18 mouse cellular contexts compared by ENCODE assay signal in the genomic region with DNA sequence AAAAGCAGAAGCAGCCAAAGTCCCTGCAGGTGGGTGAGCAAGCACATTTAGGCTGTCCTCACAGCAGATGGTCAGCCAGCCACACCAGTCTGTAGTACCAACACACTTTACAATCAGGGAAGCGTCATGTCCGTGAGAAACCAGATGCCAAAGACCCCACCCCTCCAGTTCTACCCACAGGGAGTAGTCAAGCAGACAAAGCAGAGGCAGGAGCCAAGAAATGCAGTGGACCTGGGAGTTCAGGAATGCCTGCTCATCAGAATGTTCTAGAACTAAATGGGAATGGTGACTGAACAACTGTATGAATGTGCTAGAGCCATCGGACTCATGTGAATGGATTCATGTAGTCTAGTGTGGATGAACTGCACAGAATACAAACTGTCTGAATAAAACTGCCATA. TPM values are rescaled to one million over a fixed set of nuclear protein-coding genes. Genes with fewer than 3 reads are reported as not detected.
"Had no signal": no experiment of that assay in that cellular context is flagged by ENCODE, and none has a peak within 500 bp of the region (broad histone marks: within the 10 kb centered on the region; RNA-seq: fewer than 3 reads in every experiment).

No protein-coding gene starts in this region.

- H3K27me3 ChIP-seq: lung, embryonic 15.5 days; midbrain, embryonic 13.5 days; midbrain, embryonic 15.5 days; neural tube, embryonic 12.5 days; stomach, embryonic 15.5 days had no signal

- H3K27ac ChIP-seq: lung, embryonic 15.5 days; macrophage; midbrain, embryonic 13.5 days; midbrain, embryonic 15.5 days; neural tube, embryonic 12.5 days; stomach, embryonic 15.5 days; stomach, postnatal 0 days had no signal

- DNase-seq: liver, postnatal 0 days; lung, adult 2 months; lung, postnatal 14 days; lung, postnatal 36 days; right cerebral cortex, postnatal 14 days; thymus, postnatal 25 days had no signal

- ATAC-seq: liver, postnatal 0 days; lung, postnatal 0 days; midbrain, embryonic 13.5 days; midbrain, embryonic 15.5 days had no signal

- H3K4me2 ChIP-seq: lung, embryonic 15.5 days; midbrain, embryonic 11.5 days; midbrain, embryonic 13.5 days; midbrain, embryonic 15.5 days; neural tube, embryonic 12.5 days; stomach, embryonic 15.5 days had no signal

- H3K4me3 ChIP-seq: lung, embryonic 15.5 days; megakaryocyte, embryonic 14.5 days; midbrain, embryonic 13.5 days; midbrain, embryonic 15.5 days; neural tube, embryonic 12.5 days; stomach, embryonic 15.5 days had no signal

- H3K9ac ChIP-seq: liver, postnatal 0 days; lung, embryonic 15.5 days; midbrain, embryonic 13.5 days; midbrain, embryonic 15.5 days; neural tube, embryonic 12.5 days; stomach, embryonic 15.5 days had no signal

- H3K9me3 ChIP-seq: lung, embryonic 15.5 days; megakaryocyte, embryonic 14.5 days; midbrain, embryonic 13.5 days; midbrain, embryonic 15.5 days; neural tube, embryonic 12.5 days; stomach, embryonic 15.5 days had no signal

- H3K36me3 ChIP-seq: lung, embryonic 15.5 days; midbrain, embryonic 13.5 days; midbrain, embryonic 15.5 days; neural tube, embryonic 12.5 days; stomach, embryonic 15.5 days had no signal

- H3K4me1 ChIP-seq: lung, embryonic 15.5 days; midbrain, embryonic 13.5 days; midbrain, embryonic 15.5 days; neural tube, embryonic 12.5 days; stomach, embryonic 15.5 days had no signal

RNA-seq across cellular contexts. Expression of a gene that starts 9.8 kb away (rescaled TPM):
- polyA plus RNA-seq: liver, postnatal 0 days; lung, adult 2 months; lung, embryonic 15.5 days; lung, postnatal 0 days; macrophage; midbrain, embryonic 11.5 days; midbrain, embryonic 13.5 days; midbrain, embryonic 15.5 days; midbrain, postnatal 0 days; neural tube, embryonic 12.5 days; neural tube, embryonic 14.5 days; stomach, embryonic 15.5 days; stomach, postnatal 0 days had no signal

RNA-seq across cellular contexts. Expression of a gene that starts 17.1 kb away (rescaled TPM):
- polyA plus RNA-seq: lung, embryonic 15.5 days; lung, postnatal 0 days had no signal
